Mouse (Mus musculus): ENCODE results near the gene E330034G19Rik. TPM values are rescaled to one million over a fixed set of nuclear protein-coding genes. Genes with fewer than 3 reads are reported as not detected.

E330034G19Rik gene
- not detected for total RNA-seq (2023)

DNA sequence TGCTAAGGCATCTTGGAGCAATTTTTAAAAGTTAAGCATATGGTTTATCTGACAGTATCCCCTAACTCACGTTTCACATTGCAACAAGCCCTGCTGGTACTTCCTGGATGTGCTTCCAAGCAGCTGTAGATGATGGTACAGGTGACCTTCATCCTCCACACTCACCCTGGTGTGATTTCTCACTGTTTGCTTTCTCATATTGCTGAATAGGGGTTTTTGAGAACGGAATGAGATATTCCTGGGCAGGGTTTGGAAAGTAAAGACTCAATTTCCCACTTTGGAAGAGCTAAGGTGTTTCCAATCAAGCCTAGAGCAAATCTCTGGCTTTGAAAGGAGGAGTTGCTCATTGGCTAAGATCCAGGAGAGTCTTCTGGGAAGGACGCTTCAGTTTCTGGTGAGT is at the start of gene E330034G19Rik:
Gene E330034G19Rik (plus strand): TSS at position 301 of the 400 bp plus-strand sequence.

DNA sequence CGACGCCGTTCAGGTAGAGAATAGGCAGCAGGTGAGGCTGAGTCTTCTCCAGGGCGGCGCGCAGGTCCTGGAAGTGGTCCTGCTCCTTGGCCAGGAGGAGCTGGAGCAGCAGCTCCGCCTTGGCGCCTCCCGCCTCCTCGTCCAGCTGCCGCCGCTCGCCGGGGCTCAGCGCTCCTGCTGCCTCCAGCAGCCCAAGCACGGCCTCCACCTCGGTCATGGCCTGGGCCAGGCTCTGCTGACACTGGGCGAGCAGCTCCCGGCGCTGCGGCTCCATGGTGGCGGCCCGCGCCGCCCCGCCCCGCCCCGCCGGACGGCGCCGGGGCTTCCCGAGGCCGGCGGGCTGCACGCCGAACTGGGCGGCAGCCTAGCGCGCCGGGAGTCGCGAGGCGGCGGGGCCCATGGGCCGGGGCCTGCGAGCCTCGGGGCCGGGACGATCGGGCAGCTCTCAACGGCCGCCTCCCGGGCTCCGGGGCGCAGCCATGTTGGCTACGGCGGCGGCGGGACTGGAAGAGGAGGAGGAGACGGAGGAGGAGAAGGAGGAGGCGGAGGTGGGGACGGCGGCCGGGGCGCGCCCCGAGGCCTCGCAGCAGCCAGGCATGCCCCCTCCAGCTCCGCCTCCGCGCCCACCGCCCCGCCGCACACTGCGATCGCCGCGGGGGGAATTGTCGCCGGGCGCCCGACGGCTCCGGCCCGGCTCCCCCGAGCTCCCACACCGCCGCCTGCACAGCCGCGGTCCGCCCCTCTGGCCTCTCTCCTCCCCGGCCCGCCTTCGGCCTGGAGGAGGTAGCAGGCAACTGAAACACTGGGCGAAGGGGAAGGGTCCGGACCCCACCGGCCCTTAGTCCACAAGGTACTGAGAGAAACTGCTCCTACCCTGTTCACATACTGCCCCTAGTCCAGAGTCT is 47.6 kb upstream of the E330034G19Rik start, which contains the start of gene Dlg5:
Gene Dlg5 (minus strand): TSS at position 744 of the 905 bp plus-strand sequence.

Other genes with a start within 250 kb of the E330034G19Rik start
- gene Dlg5, start 47.3 kb upstream of the E330034G19Rik start, total RNA-seq (2023) = under 1 TPM; 0.92 to 0.97 TPM
- 10 to 100 TPM; 25.2 to 28.9 TPM for gene Polr3a, start 193.8 kb downstream of the E330034G19Rik start, total RNA-seq (2023)
- 1,000 to 10,000 TPM; 2,214 to 2,273 TPM for gene Rps24, start 193.9 kb downstream of the E330034G19Rik start, total RNA-seq (2023)